Mouse (Mus musculus) bone marrow, adult 2 months (tissue): ENCODE measurements around the gene D10Wsu102e. TPM values are rescaled to one million over a fixed set of nuclear protein-coding genes. Genes with fewer than 3 reads are reported as not detected.

Source experiments
- H3K27ac ChIP-seq: fragments of 200-500 bp; 2 replicates; pipeline ENCODE4 v1.5.1; 2012; ENCODE audit warnings: low read depth, mild to moderate bottlenecking, control low read depth, inconsistent platforms, low read length; ENCODE audit not compliant: control insufficient read depth, poor library complexity, insufficient read depth
- H3K4me1 ChIP-seq: fragments of 200-500 bp; 2 replicates; pipeline ENCODE4 v1.6.1; 2011; ENCODE audit warnings: low read length; ENCODE audit not compliant: control insufficient read depth, insufficient read depth
- H3K4me3 ChIP-seq: fragments of 200-500 bp; replicated peaks from 2 replicates; pipeline ENCODE3; 2011; ENCODE audit warnings: mild to moderate bottlenecking, low read depth, low read length, control low read depth; ENCODE audit not compliant: control insufficient read depth
- CTCF ChIP-seq: fragments of 200-500 bp; IDR thresholded peaks from 2 replicates; pipeline ENCODE4 v1.5.1; 2011; ENCODE audit warnings: low read length, control low read depth; ENCODE audit not compliant: control insufficient read depth, insufficient read depth
- POLR2A ChIP-seq: fragments of 200-500 bp; IDR thresholded peaks from 2 replicates; pipeline ENCODE4 v1.6.1; 2011; ENCODE audit warnings: low read depth, mild to moderate bottlenecking, control low read depth, low read length, borderline replicate concordance; ENCODE audit not compliant: control insufficient read depth
- WGBS: fragments of 180-500 bp; shearing (Covaris S2); methylation state at CpG from one replicate; pipeline ENCODE4 v1.1.7; 2018; 5-methylcytosine and 5-hydroxymethylcytosine counted together
- polyA plus RNA-seq: library from polyadenylated mRNA; stranded (reverse); fragments of >200 nt; gene quantifications from 2 replicates; pipeline ENCODE4 v1.2.4, GENCODE M21; 2011; ENCODE audit warnings: low replicate concordance; ENCODE audit not compliant: missing spikeins, insufficient read depth, insufficient read length

Gene D10Wsu102e
- polyA plus RNA-seq, 1 experiment = 0.50 TPM

- H3K4me1 ChIP-seq = peaks cover 2% of the 10 kb centered on the region
- no peak overlapping the region for H3K4me3 ChIP-seq
- WGBS = 52% methylated on average over 6 of the region's 6 CpGs
- H3K27ac ChIP-seq = no peak overlapping the region
- no peak for TF ChIP-seq CTCF
- TF ChIP-seq POLR2A = no peak
Observed at GRCm38 (mm10) chr10:83530384-83530967, 170.5 kb downstream of the D10Wsu102e start.

- Histone ChIP-seq H3K4me1 (peaks cover 2% of the 10 kb centered on the region), H3K4me3 (no peak overlapping the region), H3K27ac (no peak overlapping the region)
- WGBS = 3% methylated on average over 27 of the region's 27 CpGs
- no peak for TF ChIP-seq CTCF
- TF ChIP-seq POLR2A = no peak
Observed at GRCm38 (mm10) chr10:83533258-83533909, 173.4 kb downstream of the D10Wsu102e start.

GRCm38 (mm10) chr10:83533910-83534283 lies 173.9 kb downstream of the D10Wsu102e start, which contains the start of gene Aldh1l2:
Gene Aldh1l2, minus strand, starts transcription at chr10:83534140.
- TF ChIP-seq POLR2A = no peak
- no peak within 1 kb of the TSS for H3K27ac ChIP-seq
- 1% methylated on average over 21 of the region's 21 CpGs for WGBS
- H3K4me1 ChIP-seq = peaks cover 2% of the 10 kb centered on the region
- no peak within 1 kb of the TSS for H3K4me3 ChIP-seq

DNA sequence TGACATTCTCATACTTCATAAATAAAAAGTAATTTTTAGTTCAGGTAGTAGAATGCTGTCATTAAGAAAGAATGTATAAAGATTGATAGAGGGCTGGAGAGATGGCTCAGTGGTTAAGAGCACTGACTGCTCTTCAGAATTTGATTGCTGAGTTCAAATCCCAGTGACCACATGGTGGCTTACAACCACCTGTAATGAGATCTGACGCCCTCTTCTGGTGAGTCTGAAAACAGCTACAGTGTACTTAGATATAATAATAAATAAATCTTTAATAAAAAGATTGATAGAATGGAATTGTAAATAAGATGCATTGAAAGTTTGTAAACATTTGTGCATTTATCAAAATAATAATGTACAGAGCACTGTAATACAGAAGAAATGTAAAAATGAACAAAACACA lies 176.4 kb downstream of the D10Wsu102e start:
- TF ChIP-seq POLR2A (no peak), CTCF (no peak)
- H3K27ac ChIP-seq = no peak overlapping the region
- peaks cover 2% of the 10 kb centered on the region for H3K4me1 ChIP-seq
- no peak overlapping the region for H3K4me3 ChIP-seq
- WGBS = 7% methylated on average over 1 of the region's 1 CpGs

Other genes starting within 250 kb of the D10Wsu102e start
- gene Slc41a2, start 22.3 kb upstream of the D10Wsu102e start, polyA plus RNA-seq = 2.0 and 3.6 TPM in 2 replicates
- 3.0 TPM in 1 of 2 replicates, not detected in the other for gene Aldh1l2, start 173.9 kb downstream of the D10Wsu102e start, polyA plus RNA-seq
- gene Washc4, start 183.5 kb downstream of the D10Wsu102e start, polyA plus RNA-seq = 2.9 and 6.6 TPM in 2 replicates